Mouse (Mus musculus): Measurements from ENCODE around the gene Tfcp2. TPM values are rescaled to one million over a fixed set of nuclear protein-coding genes. Genes with fewer than 3 reads are reported as not detected.
A peak's percentile ranks its signal among the peaks of the same experiment; 100 is the strongest.

Gene Tfcp2
- polyA plus RNA-seq, 1 experiment: 10.3 TPM

DNA sequence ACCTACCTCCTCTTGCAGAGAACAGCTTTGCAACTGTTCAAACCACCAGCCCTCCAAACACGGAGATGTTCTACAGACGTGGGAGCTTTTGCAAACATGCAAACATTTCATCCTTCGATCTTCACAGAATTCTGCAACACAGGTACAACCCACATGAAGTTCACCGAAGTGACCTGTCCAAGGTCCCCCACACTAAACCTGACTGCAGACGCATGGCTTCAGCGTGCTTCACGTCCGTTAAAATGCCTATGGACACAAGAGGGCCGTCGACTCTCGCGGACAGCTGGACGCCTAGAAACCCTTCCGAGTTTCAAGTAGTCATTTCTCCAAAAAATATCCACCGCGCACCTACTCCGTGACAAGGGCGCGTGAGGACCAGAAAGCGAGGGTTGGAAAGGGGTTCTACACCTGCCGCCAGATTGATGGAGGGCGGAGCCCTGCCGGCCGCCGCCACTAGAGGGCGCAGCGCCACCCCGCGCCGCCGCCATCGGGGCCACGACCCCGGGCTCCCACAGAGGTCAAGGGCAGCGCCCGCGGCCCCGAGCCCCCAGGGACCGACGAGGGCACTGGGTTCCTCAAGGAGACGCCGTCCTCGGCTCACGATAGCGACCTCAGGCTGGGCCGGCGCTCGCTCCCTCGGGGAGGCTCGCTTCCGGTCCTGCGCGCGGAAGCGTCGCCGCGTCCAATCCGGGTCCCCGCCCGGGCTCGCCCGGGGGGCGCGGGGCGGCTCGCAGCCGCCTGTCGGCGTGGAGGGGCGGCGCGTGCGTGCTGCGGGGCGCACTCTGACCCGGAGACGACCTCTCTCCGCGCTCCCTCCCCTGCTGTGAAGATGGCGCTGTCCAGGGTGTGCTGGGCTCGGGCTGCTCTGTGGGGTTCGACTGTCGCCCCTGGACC, 83.3 kb downstream of the Tfcp2 start, which contains the start of gene Letmd1:
Gene Letmd1, plus strand, starts transcription at position 729 of the 894 bp plus-strand sequence.
- Histone ChIP-seq H3K79me2 (ENCODE audit: control insufficient read depth, insufficient read depth) (peaks cover 12% of the 10 kb centered on the region), H3K36me3 (ENCODE audit: control insufficient read depth, insufficient read depth) (peaks cover 20% of the 10 kb centered on the region), H3K4me3 (ENCODE audit: insufficient read depth, poor library complexity, severe bottlenecking) (peak within 1 kb of the TSS; percentile 91), H3K27me3 (ENCODE audit: control insufficient read depth, insufficient read depth, insufficient read length) (no peaks in the 10 kb centered on the region), H3ac (ENCODE audit: control insufficient read depth, insufficient read length, low read depth) (peak within 1 kb of the TSS; percentile 82), H3K79me3 (ENCODE audit: low read depth) (no peaks in the 10 kb centered on the region)
- TF ChIP-seq FOSL1 (IDR thresholded peaks at IDR 0.05; ENCODE audit: insufficient read depth, low read length, poor library complexity, severe bottlenecking) (no peak), MAX (IDR thresholded peaks at IDR 0.05) (peak; percentile 89), CTCF (IDR thresholded peaks at IDR 0.05; ENCODE audit: control insufficient read depth, insufficient read depth, insufficient read length) (peak; percentile 98)

DNA sequence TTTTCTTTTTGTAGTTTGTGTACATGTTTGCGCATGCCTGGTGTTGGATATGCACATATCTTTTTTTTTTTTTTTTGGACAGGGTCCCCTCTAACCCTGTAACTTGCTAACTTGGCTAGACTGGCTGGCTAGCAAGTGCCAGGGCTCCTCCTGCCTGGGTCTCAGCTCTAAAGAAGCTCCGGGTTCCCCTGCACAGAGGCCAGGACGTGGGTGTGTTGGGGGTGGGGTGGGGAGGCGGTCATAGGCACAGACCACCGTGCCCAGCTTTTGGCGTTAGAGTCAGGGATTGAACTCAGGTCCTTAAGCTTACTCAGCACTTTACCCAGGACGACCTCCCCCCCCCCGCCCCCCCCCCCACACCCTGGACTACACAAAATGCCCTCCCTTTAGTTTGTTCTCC, 84.1 kb downstream of the Tfcp2 start:
- peak overlapping the region; percentile 91 for H3K4me3 ChIP-seq (ENCODE audit: insufficient read depth, poor library complexity, severe bottlenecking)
- H3K36me3 ChIP-seq (ENCODE audit: control insufficient read depth, insufficient read depth): peaks cover 13% of the 10 kb centered on the region
- no peaks in the 10 kb centered on the region for H3K27me3 ChIP-seq (ENCODE audit: control insufficient read depth, insufficient read depth, insufficient read length)
- no peaks in the 10 kb centered on the region for H3K79me3 ChIP-seq (ENCODE audit: low read depth)
- TF ChIP-seq MYOG (IDR thresholded peaks at IDR 0.05; ENCODE audit: control insufficient read depth, extremely low read depth, insufficient read length) (no peak), FOSL1 (IDR thresholded peaks at IDR 0.05; ENCODE audit: insufficient read depth, low read length, poor library complexity, severe bottlenecking) (no peak), CTCF (IDR thresholded peaks at IDR 0.05; ENCODE audit: control insufficient read depth, insufficient read depth, insufficient read length) (no peak), CEBPB (IDR thresholded peaks at IDR 0.05; ENCODE audit: low read depth) (no peak), USF1 (IDR thresholded peaks at IDR 0.05; ENCODE audit: low read depth) (no peak), MYOD1 (IDR thresholded peaks at IDR 0.05; ENCODE audit: control insufficient read depth, insufficient read length, low read depth) (no peak), MAX (IDR thresholded peaks at IDR 0.05) (no peak)
- H3K79me2 ChIP-seq (ENCODE audit: control insufficient read depth, insufficient read depth): peaks cover 12% of the 10 kb centered on the region
- H3ac ChIP-seq (ENCODE audit: control insufficient read depth, insufficient read length, low read depth): no peak overlapping the region

DNA sequence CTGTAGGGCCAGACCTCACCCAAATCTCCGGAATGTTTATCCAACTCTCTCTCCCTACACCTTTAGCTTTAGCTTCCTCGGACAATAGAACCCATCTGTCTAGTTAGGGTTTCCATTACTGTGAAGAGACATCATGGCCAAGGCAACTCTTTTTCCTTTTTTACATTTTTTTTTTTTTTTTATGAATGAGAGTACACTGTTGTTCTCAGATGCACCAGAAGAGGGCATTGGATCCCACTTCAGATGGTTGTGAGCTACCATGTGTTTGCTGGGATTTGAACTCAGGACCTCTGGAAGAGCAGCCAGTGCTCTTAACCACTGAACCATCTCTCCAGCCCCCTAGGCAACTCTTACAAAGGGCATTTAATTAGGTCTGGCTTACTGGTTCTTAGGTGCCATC, 86.4 kb downstream of the Tfcp2 start:
- no peaks in the 10 kb centered on the region for H3K36me3 ChIP-seq (ENCODE audit: control insufficient read depth, insufficient read depth)
- H3K4me3 ChIP-seq (ENCODE audit: insufficient read depth, poor library complexity, severe bottlenecking): no peak overlapping the region
- no peaks in the 10 kb centered on the region for H3K79me3 ChIP-seq (ENCODE audit: low read depth)
- H3K79me2 ChIP-seq (ENCODE audit: control insufficient read depth, insufficient read depth): peaks cover 12% of the 10 kb centered on the region
- H3ac ChIP-seq (ENCODE audit: control insufficient read depth, insufficient read length, low read depth): no peak overlapping the region
- no peaks in the 10 kb centered on the region for H3K27me3 ChIP-seq (ENCODE audit: control insufficient read depth, insufficient read depth, insufficient read length)
- TF ChIP-seq CEBPB (IDR thresholded peaks at IDR 0.05; ENCODE audit: low read depth) (no peak), CTCF (IDR thresholded peaks at IDR 0.05; ENCODE audit: control insufficient read depth, insufficient read depth, insufficient read length) (no peak)

DNA sequence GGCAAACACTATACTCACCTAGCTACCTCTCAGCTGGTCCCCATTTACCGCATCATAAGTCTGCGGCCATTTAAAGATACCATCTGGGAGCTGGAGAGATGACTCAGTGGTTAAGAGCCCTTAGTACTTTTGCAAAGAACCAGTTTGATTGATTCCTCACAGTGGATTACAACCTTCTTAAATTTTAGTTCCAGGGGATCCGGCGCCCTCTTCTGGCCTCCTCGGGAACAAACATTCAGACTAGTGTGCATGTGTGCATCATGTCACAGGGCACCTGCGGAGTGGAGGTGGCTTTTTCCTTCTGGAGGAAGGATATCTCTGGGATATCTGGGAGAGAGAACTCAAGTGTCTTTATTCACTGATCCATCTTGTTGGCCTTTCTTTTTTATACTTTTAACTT, 88.1 kb downstream of the Tfcp2 start:
- H3K4me3 ChIP-seq (ENCODE audit: insufficient read depth, poor library complexity, severe bottlenecking): no peak overlapping the region
- H3ac ChIP-seq (ENCODE audit: control insufficient read depth, insufficient read length, low read depth): no peak overlapping the region
- TF ChIP-seq CTCF (IDR thresholded peaks at IDR 0.05; ENCODE audit: control insufficient read depth, insufficient read depth, insufficient read length): peak; percentile 46
- TF ChIP-seq CEBPB (IDR thresholded peaks at IDR 0.05; ENCODE audit: low read depth): no peak
- H3K36me3 ChIP-seq (ENCODE audit: control insufficient read depth, insufficient read depth): no peaks in the 10 kb centered on the region
- no peaks in the 10 kb centered on the region for H3K79me3 ChIP-seq (ENCODE audit: low read depth)
- no peaks in the 10 kb centered on the region for H3K79me2 ChIP-seq (ENCODE audit: control insufficient read depth, insufficient read depth)
- H3K27me3 ChIP-seq (ENCODE audit: control insufficient read depth, insufficient read depth, insufficient read length): no peaks in the 10 kb centered on the region

DNA sequence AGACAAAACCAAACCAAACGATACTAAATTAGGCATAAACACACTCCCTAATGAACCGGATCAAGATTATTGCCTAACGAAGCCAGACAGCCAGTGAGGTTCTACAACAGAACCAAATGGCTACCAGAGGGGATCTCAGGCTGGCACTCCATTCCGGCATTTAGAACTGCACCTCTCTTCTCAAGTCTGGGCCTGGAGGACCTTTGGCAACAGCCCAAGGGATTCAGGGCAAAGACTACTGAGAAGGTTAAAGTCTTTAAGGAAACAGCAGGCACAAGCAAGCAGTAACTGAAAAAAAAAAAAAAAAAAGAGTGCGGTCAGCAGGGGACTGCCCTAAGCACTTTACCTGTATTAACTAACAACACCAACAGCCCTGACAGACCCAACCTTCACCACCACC, 89.7 kb downstream of the Tfcp2 start:
- TF ChIP-seq CEBPB (IDR thresholded peaks at IDR 0.05; ENCODE audit: low read depth): no peak
- TF ChIP-seq CTCF (IDR thresholded peaks at IDR 0.05; ENCODE audit: control insufficient read depth, insufficient read depth, insufficient read length): no peak
- no peak for TF ChIP-seq MYOG (IDR thresholded peaks at IDR 0.05; ENCODE audit: control insufficient read depth, extremely low read depth, insufficient read length)
- TF ChIP-seq USF1 (IDR thresholded peaks at IDR 0.05; ENCODE audit: low read depth): no peak
- TF ChIP-seq MYOD1 (IDR thresholded peaks at IDR 0.05; ENCODE audit: control insufficient read depth, insufficient read length, low read depth): no peak
- TF ChIP-seq MAX (IDR thresholded peaks at IDR 0.05): no peak
- no peak for TF ChIP-seq FOSL1 (IDR thresholded peaks at IDR 0.05; ENCODE audit: insufficient read depth, low read length, poor library complexity, severe bottlenecking)
- no peaks in the 10 kb centered on the region for H3K36me3 ChIP-seq (ENCODE audit: control insufficient read depth, insufficient read depth)
- no peaks in the 10 kb centered on the region for H3K79me2 ChIP-seq (ENCODE audit: control insufficient read depth, insufficient read depth)

DNA sequence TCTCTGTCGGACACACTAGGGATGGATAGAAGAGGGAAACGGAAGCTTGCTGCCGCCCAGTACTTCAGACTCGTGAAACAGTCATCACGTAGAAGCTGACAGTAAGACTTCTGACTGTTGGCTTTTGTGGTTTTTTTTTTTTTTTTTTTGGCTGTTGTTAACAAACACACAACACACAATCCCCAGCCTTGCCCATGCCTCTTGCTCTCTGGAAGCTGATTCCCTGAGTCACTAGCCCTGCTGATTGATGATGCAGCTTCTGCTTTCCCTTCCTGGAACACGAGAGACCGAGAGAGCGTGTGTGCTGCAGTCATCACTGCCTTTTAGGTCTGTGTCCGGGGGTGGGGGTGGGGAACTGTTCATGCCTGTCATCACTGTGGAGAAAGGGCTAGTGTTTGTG, 90.2 kb downstream of the Tfcp2 start:
- no peak overlapping the region for H3K4me3 ChIP-seq (ENCODE audit: insufficient read depth, poor library complexity, severe bottlenecking)
- no peaks in the 10 kb centered on the region for H3K27me3 ChIP-seq (ENCODE audit: control insufficient read depth, insufficient read depth, insufficient read length)
- H3K79me3 ChIP-seq (ENCODE audit: low read depth): no peaks in the 10 kb centered on the region
- no peaks in the 10 kb centered on the region for H3K79me2 ChIP-seq (ENCODE audit: control insufficient read depth, insufficient read depth)
- TF ChIP-seq CEBPB (IDR thresholded peaks at IDR 0.05; ENCODE audit: low read depth): no peak
- no peak for TF ChIP-seq CTCF (IDR thresholded peaks at IDR 0.05; ENCODE audit: control insufficient read depth, insufficient read depth, insufficient read length)
- no peak for TF ChIP-seq FOSL1 (IDR thresholded peaks at IDR 0.05; ENCODE audit: insufficient read depth, low read length, poor library complexity, severe bottlenecking)
- TF ChIP-seq MYOD1 (IDR thresholded peaks at IDR 0.05; ENCODE audit: control insufficient read depth, insufficient read length, low read depth): no peak
- TF ChIP-seq MAX (IDR thresholded peaks at IDR 0.05): no peak
- no peak for TF ChIP-seq MYOG (IDR thresholded peaks at IDR 0.05; ENCODE audit: control insufficient read depth, extremely low read depth, insufficient read length)
- TF ChIP-seq USF1 (IDR thresholded peaks at IDR 0.05; ENCODE audit: low read depth): no peak
- H3ac ChIP-seq (ENCODE audit: control insufficient read depth, insufficient read length, low read depth): no peak overlapping the region
- no peaks in the 10 kb centered on the region for H3K36me3 ChIP-seq (ENCODE audit: control insufficient read depth, insufficient read depth)

More for the DNA sequence above, 89.7 kb downstream of the Tfcp2 start:
- Histone ChIP-seq H3K4me3 (ENCODE audit: insufficient read depth, poor library complexity, severe bottlenecking) (no peak overlapping the region), H3ac (ENCODE audit: control insufficient read depth, insufficient read length, low read depth) (no peak overlapping the region), H3K27me3 (ENCODE audit: control insufficient read depth, insufficient read depth, insufficient read length) (no peaks in the 10 kb centered on the region), H3K79me3 (ENCODE audit: low read depth) (no peaks in the 10 kb centered on the region)

Measured in C2C12 (cell line).